Mouse (Mus musculus): Measurements from ENCODE around the gene Rasip1.
A peak's percentile ranks its signal among the peaks of the same experiment; 100 is the strongest.

The Rasip1 gene

DNA sequence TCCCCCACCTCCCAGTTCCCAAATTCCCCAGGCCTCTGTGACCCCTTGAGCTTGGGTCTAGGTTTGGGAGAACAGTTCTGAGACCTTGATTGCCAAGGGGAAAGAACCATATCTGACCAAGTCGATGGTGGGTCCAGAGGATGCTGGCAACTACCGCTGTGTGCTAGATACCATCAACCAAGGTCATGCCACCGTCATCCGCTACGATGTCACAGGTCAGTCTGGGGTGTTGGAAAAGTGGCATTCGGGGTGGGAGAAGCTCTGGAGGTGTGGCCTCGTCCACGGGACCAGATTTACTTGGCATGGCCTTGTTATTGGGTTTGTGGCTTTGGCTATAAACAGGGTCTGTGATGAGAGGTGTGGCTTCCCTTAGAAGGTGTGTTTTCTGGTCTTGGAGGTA, 1.8 kb upstream of the Rasip1 start:
- no peak for DNase-seq

DNA sequence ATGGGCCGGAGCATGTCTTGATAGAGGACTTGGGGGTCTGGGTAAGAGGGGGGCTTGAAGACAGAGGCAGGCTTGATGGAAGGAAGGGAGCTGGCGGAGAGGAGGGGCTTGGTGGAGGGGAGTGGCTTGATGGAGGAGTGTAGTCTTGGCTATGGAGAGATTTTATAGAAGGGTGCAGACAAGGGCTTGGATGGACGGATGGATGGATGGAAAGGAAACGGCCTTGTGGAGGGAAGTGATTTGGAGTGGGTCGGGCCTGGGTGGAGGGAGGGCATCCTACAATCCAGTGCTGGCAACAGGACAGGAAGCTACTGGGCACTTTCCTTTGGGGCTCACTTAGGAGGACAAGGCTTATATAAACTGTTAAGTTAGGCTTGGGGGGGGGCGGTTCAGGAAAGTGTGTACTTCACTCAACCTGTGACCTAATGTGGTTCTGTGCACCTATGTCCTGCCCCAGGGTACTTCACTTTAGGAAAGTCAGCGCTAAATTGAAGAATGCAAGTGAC, 664 bp upstream of the Rasip1 start:
- no peak for DNase-seq

DNA sequence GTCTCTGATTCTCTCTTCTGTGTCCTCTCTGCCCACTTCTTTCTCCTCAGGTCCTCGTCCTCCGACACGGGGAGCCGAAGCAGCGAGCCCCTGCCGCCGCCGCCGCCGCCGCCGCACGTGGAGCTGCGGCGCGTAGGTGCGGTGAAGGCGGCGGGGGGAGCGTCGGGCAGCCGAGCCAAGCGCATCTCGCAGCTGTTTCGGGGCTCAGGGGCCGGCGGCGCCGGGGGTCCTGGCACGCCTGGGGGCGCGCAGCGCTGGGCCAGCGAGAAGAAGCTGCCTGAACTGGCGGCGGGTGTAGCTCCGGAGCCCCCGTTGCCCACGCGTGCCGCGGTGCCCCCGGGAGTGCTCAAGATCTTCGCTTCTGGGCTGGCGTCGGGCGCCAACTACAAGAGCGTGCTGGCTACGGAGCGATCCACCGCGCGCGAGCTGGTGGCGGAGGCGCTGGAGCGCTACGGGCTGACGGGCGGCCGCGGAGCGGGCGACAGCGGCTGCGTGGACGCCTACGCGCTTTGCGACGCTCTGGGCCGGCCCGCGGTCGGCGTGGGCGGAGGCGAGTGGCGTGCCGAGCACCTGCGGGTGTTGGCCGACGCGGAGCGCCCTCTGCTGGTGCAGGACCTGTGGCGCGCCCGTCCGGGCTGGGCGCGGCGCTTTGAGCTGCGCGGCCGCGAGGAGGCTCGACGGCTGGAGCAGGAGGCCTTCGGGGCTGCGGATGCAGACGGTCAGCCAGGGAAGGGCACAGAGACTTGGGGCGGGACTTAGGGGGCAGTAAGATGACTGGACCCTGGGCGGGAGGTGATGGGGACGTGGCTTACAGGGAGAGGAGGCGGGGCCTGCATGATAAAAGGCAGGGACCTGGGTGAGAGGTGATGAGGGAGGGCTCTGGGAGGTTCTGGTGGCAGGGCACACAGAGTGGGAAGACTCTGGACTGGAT, 1.3 kb downstream of the Rasip1 start:
- DNase-seq, result peak; percentile 86

DNA sequence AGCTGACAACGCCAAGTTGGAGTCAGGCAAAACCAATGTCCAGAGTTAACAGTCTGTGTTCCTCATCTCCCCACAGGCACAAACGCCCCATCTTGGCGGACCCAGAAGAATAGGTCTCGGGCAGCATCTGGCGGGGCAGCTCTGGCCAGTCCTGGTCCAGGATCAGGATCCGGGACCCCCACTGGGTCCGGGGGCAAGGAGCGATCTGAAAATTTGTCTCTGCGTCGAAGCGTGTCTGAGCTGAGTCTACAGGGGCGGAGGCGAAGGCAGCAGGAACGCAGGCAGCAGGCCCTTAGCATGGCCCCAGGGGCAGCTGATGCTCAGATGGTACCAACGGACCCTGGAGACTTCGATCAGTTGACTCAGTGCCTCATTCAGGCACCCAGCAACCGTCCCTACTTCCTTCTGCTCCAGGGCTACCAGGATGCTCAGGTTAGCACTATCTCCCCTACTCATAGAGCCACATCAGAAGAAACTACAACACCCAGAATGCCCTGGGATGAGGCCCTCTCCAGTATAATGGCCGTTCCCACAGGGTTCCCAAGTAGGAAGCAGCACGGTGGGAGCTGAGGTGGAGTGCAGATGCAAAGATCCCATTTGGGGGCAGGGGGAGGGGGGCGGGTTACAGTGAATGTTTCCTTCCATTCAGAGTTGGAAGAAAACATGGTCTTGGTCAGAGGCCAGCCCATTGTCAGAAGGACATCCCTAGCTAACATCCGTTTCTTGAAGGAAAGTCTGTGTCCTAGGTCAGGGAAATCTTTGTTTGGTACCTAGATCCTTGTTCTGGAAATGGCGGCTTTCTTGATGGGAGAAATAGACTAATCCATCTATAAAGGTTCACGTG, 3.0 kb downstream of the Rasip1 start:
- no peak for DNase-seq

DNA sequence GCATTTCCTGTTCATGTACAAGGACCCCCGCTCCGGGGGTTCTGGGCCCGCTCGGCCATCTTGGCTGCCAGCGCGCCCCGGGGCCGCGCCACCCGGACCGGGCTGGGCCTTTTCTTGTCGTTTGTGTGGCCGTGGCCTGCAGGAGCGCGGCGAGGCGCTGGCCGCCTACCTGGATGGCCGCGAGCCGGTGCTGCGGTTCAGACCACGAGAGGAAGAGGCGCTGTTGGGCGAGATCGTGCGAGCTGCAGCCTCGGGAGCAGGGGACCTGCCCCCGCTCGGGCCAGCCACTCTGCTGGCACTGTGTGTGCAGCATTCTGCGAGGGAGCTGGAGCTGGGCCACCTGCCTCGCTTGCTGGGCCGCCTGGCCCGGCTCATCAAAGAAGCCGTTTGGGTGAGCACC, 5.2 kb downstream of the Rasip1 start:
- DNase-seq, result no peak

DNA sequence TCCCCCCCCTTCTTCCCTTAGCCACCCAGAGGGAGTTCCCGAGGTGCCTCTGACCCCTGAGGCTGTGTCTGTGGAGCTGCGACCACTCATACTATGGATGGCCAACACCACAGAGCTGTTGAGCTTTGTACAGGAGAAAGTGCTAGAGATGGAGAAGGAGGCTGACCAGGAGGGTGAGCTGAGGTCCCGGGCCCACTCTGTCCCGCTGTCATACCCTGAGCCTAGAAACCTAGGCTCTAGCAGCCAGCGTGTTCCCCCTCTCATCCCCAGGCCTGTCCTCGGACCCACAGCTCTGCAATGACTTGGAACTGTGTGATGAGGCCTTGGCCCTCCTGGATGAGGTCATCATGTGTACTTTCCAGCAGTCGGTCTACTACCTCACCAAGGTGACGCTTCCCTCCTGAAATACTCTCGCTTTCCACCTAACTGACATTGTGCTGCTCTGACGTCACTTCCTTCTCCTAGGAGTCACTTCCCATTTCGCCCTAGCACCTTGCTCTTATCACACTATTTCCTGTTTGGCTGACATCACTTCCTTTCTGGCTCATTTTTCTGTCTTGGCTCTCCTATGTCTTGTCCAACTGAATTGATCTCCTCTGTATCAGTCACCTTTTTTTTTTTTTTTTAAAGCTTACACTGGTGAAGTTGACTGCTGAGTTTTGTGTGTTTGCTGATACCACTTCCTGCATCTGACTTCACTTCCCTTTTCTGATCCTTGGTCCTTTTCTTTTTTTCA, 7.8 kb downstream of the Rasip1 start:
- DNase-seq, result peak; percentile 63

DNA sequence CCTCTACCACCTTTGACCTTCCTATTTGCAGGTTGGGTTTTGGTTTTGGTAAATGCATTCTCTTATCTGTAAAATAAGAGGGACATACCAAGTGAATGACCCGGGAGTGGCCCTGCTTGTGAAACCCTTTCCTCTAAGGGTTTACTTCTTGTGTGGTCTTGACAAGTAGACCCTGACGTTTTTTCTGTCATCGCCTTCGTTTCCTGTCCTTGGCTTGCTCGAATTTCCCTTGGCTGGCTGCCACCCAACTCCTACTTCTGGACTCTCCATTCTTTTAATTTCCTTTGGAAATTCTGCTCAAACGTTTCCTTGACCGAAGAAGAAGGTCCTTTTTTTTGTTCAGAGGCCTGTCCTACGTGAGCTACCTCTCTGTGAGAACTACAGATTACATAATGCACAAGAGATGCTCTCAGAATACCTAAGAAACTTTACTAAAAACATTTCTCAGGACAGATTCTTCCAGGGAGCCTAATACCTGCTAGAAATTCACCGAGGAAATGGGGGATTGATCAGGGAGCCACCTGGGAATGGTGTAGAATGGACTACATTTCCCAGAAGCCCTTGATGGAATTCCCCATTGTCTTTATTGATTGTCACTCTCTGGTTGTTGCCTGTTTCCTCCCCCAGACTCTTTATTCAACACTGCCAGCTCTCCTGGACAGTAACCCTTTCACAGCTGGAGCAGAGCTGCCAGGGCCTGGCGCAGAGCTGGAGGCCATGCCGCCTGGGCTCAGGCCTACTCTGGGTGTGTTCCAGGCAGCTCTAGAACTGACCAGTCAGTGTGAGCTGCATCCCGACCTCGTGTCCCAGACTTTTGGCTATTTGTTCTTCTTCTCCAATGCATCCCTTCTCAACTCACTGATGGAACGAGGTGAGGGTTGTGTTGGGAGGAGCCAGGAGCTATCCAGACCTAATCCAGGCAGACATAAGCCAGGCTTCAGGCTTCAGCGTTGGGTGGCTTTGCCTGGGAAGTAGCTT, 8.7 kb downstream of the Rasip1 start:
- DNase-seq, result no peak

DNA sequence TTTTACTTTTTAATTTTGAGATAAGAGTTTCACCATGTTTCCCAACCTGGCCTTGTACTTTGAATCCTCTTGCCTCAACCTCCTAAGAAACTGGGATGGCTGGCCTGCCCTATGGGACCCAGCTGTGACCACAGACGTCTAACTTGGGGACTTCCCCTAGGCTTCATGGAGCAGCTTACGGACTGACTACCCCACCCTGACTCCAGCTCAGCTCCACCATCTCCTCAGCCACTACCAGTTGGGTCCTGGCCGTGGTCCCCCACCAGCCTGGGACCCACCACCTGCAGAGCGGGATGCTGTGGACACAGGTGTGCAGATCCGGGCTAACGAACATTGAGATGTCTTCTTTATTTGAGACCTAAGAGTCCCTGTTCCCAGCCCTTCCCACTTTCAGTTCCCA, 10.4 kb downstream of the Rasip1 start:
- DNase-seq, result no peak

DNA sequence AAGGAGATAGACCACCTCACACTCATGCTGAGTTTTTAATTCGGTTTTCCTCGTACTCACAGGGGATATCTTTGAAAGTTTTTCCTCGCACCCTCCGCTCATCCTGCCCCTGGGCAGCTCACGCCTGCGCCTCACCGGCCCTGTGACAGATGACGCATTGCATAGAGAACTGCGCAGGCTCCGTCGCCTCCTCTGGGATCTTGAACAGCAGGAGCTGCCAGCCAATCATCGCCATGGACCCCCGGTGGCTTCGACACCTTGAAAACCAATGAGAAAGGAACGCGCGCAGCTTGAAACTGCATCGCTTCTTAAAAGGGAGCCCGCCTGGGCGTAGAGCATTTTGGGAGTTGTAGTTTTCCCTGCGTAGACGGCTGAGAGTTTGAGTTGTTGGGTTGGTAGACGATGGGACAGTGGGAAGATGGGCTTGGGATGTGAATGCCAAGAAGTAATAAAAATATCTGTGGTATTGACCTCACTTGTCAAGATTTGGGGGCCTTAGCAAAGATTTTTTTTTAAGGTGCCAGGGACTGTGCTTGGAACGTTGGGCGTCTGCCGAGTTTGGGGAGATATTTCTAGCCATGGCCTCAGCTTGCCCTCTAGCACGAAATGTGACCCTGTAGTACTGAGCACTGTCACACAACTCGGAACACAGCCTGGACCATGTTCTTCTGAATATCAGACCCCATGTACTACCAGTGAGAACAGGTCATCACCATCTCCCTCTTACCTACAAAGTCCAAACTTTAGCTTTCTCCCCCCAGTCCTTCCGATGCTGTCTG, 11.5 kb downstream of the Rasip1 start:
- DNase-seq, result peak; percentile 94

DNA sequence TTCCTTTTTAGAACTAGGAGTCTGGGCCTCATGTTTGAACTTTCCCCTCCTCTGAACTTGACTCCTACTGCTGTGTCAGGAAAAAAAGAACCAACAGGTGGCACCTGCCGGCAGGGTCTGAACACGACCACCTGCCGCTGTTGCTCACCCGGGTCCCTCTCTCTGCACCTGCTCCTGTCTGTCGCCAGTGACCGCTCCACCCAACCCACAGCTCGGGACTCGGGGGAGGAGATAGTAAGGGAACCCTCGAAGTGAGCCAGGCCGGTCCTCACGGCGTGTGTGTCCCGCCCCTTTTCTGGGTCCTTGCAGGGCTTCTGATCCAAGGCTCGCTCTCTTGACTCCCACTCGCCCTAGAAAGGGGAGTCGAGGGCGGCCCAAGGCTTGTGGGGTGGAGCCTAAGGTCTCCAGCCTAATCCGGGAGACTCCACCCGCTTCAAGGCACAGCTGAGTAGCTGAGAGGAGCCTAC, 12.3 kb downstream of the Rasip1 start, which contains the start of gene Mamstr:
Mamstr (plus strand) TSS at position 417 of the 467 bp plus-strand sequence.
- no peak for DNase-seq

DNA sequence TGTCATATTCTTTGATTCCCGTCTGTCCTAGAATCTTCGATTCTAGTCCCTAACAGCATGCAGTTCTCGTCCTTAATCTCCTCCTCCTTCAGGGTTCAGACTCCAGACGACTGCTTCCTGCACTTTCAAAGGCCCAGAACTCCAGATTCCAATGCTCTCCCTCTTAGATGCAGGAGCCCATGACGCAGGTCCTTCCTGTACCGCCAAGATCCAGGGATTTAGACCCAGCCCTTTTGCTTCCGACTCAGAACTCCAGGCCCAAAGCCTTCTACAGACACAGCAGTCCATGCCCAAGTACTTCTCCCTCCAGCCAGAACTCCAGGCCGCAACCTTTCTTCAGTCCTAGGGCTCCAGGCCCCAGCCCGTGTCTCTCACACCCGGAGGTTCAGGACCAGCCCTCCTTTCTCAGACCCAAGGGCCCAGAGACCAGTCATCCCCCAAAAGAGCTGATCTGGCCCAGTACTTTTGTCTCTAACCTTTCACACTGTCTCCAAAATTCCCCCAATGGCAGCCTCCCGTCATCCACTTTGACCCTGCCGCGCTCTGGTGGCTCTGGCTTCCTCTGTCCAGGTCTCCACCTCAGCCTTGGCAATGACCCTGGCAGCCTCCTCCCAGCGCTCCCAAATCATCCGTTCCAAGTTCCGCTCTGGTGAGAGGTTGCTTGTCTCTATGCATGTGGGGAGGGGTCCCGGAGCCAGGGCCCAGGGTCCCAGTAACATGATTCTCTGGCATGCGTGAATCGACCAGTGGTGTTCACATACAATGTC, 13.1 kb downstream of the Rasip1 start:
- DNase-seq, result no peak

DNA sequence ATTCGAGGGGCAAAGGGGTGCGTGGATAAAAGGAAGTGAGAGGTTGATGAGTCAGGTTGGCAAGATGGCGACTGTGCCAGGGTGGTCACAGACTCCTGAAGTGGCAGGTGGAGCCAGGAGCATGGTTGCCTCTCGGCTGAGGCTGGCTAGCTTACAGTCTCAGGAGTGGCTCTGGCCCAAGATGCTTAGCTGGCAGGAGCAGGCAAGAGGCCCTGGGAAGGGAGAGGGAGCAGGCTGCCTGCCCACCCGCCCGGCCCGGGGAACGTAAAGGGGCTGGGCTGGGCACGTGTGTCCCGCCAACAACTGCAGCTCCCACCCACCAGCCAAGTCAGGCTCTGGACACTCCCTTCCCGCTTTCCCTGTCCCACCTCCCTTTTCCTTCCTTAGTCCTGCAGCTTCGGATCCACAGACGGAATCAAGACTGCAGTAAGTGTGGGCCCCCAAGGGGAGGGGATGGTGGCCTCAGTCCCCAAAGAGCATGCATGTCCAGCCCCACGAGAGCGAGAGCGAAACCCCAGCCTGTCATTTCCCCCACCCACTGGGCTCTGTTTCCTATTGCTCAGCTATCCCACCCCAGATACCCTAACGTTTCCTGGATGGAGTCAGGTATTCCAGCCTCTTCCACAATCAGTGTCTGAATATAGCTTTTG, 14.2 kb downstream of the Rasip1 start:
- DNase-seq, result no peak

DNA sequence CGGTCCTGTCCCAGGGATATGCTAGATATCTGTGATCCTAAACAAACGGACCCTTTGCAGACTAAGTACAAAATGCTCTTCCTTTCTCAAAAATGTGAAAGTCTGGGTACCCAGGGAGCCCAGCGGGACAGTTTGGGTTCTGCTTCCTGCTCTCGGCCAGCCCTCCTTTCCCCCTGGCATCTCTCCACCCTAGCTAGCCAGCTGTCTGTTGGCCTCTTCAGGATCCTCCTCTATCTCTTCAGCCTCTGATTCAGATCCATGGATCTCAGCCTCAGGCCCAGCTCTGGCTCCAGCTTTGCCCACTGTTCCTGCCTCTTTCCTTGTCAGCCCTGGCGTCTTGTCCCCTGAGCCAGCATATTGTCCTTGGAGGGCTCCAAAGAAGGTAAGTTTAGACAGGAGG, 14.8 kb downstream of the Rasip1 start:
- no peak for DNase-seq

DNA sequence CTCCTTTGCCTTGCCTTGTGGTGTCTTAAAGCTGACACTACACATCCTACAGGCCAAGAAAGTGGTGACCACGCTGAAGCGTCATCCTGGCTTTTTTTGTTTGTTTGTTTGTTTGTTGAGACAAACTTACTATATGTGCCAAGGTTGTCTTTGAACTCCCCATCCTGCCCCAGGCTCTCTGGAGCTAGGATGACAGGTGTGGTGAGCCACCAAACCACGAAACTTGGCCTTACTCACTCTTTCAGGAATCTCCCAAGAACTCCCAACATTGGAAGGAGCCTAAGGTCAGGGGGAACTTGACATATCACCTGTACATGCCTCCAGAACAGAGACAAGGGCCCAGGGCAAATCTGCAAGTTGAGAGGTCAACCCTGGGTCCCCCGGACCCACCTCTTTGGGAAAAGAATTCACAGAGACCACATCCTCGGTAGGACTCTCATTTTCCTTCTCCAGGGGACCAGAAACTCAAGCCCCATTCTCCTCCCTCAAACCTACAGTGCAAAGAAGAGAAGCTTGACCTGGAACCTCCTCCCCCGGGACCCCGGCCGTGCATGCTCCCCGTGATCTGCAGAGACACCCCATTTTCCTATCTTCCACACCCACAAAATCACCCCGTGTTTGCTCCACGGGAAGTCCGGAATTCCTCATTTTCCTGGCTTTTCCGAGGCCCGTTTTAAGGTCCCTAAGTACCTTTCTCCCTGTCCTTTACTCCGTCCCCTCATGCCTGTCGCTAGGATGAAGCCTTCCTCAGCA, 15.4 kb downstream of the Rasip1 start:
- no peak for DNase-seq

DNA sequence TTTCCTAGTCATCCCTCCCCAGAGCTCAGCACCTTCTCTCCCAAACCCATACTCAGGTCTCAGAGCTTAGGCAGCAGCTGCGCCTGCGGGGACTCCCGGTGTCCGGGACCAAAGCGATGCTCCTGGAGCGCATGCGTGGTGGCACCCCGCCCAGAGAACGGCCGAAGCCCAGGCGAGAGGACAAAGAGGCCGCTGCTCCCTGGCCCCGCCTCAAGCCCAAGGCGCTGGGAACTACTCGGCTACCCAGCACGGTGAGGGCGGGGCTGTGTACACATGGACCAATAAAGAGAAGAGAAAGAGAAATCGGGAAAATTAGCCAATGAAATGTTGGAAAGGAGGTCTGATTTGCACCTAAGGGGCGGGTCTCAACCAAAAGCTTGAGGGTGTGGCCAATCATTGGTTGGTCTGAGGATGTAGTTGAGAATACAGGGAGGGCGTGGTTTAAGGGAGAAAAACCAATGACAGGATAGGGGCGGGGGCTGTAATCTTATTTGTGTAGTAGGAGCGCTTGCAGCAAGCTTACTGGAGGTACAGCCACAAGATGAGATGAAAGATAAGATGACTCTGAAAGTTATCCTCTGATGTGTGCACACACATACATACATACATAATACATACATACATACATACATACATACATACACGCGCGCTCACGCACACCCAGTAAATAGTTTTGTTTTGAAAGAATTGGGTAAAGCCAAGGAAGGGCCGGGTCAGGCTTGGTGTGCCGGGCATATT, 16.3 kb downstream of the Rasip1 start:
- DNase-seq, result peak; percentile 89

DNA sequence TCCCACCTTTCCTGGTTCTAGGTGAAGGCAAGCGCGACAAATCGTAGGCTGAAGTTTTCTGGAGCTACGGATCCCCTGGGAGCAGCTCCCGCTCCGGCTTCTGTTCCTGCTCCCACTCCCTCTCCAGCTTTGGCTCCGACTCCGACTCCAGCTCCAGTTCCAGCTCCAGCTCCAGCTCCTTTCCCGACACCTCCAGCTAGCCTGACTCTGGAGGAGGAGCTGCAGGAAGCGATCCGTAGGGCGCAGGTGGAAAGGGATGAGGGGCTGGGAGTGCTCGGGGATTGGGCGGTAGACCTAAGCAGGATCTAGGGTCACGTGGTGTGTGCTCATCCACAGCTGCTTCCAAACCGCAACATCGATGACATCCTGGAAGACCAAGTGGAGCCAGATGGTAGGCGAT, 16.9 kb downstream of the Rasip1 start:
- no peak for DNase-seq

DNA sequence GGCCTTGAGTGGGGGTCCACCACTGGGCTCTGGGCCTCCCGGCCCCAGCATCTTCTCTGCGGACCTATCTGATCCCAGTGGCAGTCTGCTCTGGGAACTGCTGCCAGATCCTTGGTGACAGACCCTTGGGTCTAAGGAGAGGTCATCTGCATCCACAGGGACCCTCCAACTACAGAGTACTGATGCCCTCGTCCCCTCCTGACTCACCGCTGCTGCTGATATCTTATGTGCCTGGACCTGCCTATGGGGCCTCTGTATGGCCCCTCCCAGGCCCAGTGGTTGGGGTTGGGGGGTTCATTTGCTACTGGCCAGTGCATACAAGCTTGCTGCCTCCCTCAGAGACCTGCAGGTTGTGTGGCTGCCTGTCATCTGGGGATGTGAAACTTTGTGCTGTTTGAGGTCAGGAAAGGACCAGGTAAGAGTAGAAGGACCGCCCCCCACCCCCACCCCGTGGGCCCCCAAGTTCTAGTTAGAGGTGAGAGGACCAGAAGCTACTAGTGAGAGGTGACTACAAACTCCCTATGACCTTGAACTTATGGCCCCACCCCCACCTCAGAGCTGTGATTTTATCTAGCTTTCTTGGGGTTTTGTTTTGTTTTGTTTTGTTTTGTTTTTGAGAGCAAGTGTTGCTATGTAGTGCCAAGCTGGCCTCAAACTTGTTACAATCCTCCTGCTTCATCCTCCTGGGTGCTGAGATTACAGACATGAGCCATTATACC, 17.7 kb downstream of the Rasip1 start:
- no peak for DNase-seq

Measured in kidney, adult 9 months (tissue).